Mouse (Mus musculus) right cerebral cortex, postnatal 10 days (tissue): ENCODE data around the gene Satb2.

Experiments
- DNase-seq, 2 experiments: peaks; one replicate each; pipeline ENCODE4 v3.0.0; 2021; ENCODE audit warnings: low spot score in 2 of 2

The Satb2 gene

GRCm38 (mm10) chr1:56972950-56973592, 5.4 kb downstream of the Satb2 start:
- peak; percentile 92 to 95 for DNase-seq

DNA sequence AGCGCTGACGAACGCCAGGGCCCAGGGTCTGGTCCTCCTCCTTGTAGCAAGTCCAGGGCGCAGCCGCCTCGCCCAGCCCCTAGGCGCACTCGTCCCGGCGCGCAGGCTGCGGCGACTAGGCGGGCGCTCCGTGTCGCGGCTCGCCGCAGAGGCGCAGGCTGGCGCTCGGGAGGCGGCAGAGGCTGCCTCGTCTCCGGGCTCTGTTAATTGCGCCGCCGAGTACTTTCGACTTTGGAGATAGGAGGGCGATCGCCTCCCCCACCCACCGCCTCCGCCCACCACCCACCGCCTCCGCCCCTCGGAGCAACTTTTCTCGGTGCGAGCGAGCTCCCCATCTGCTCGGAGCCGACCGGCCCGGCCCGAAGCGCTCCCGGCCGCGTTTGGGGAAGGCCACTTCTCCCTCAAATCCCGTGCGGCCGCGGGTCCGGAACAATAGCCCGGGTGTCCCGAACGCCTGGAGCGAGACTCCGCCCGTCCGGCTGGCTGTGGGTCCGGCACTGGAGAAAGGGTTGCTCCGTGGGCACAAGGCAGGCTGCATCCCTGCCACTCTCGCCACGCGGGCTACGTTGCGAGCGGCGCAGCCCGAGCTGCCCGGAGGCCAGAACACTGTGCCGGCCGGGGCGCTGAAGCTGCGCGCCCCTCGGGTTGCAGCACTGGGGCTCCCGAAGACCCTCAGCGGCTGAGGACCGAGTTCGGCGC, 6.0 kb downstream of the Satb2 start:
- DNase-seq, result peak; percentile 68 to 77

DNA sequence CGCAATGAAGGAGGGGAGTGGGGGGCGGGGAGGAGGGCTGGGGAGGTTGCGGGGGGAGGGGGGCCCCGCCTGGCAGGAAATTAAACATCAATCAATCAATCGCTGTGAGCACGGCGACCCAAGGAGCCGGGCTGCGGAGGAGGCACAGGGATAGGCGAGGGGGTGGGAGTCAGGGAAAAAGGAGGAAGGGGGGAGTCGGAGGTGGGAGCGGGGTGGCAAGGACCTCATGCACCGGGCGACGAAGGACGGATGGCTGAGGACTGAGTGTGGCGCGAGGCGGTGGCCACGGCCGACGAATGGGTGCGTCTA, 6.6 kb downstream of the Satb2 start:
- no peak for DNase-seq

GRCm38 (mm10) chr1:56971441-56971861, 7.0 kb downstream of the Satb2 start:
- DNase-seq, result no peak

DNA sequence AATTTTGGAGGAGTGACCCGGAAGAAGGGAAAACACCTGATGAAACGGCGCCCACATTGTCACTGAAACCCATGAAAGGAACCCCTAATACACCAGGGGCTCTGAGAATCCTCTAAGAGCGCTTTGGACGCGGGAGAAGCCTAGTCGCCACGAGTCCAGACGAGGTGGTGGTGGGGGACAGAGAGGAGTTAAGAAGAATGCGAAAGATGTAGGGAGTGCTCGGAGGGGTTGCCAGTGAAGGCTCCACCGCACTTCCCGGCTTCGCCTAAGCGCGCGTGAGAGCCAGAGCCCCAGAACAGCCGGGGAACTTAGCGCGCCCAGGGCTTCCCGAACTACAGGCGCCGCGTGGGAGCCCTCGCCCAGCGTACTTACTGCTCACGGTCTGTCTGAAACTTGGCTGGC, 7.7 kb downstream of the Satb2 start:
- peak in 1 of 2 experiments; percentile 25 for DNase-seq

DNA sequence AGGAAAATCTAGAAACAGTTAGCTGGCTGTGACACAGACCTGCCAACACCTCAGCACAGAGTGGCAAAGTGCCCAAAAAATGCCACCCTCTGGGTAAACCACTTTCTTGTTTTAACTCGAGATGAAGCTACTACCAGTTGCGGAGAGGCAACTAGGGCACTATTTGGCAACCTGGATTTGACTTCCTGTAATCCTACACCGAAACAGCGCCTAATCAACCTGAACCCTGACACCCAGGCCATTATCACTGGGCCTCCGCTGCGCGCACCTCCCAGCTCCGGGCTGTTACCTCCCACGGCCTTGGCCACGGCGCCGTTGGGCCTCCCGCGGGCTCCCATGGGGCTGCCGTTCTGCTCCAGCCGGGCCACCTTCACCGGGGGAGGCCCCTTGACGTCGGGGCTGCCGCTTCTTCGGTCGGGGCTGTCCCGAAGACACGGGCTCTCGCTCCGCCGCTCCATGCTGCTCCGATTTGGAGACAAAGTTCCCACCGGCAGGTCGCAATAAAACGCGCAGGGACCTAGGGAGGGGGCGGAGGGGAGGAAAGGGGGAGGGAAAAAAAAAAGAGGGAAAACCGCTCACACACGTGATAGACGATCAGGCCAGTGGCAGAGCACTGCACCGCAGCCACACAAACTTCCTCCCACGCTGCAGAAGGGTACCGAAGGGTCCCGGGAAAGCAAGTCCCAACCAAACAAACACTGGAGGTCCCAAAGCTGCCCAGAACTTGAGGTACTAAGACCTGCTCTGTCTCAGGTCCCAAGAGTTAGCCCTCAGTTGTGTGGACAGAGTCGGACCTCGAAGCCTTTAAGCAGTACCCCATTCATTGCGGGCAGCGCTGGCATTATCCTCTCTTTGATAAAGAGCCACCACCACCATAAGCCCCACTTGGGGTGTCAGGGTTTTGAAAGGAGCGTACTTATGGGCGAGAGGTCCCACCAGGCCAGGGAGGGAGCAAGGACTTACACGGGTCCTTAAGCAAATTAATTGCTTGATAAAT, 8.8 kb downstream of the Satb2 start:
- peak; percentile 58 to 66 for DNase-seq

GRCm38 (mm10) chr1:56965879-56966579, 12.4 kb downstream of the Satb2 start:
- DNase-seq, result no peak

DNA sequence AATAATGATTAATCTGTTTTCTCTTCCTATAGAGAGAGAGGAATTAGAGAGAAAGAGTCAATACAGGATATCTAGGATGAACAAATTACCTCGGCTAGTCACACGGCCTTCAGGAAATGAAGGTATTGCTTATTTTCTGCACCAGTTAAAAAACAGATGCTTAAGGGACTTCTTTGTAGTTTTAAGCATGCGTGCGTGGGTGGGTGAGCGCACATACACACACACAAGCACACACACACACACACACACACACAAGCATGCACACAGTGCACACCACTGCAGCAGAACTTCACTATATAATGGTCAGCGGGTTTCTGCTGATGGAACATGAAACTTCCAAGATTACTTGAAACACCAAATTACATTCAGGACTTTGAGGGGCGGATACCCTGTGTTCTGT, 14.0 kb downstream of the Satb2 start:
- peak in 1 of 2 experiments; percentile 42 for DNase-seq

- DNase-seq, result peak in 1 of 2 experiments; percentile 15
These were observed 15.2 kb downstream of the Satb2 start for GRCm38 (mm10) chr1:56963291-56963690.

GRCm38 (mm10) chr1:56958996-56959395, 19.5 kb downstream of the Satb2 start:
- peak in 1 of 2 experiments; percentile 16 for DNase-seq

GRCm38 (mm10) chr1:56957942-56958341, 20.5 kb downstream of the Satb2 start:
- DNase-seq, result peak in 1 of 2 experiments; percentile 27

- DNase-seq, result peak in 1 of 2 experiments; percentile 20
These were observed 21.6 kb downstream of the Satb2 start for GRCm38 (mm10) chr1:56956811-56957210.

- DNase-seq, result peak in 1 of 2 experiments; percentile 53
These were observed 22.7 kb downstream of the Satb2 start for GRCm38 (mm10) chr1:56955739-56956085.

- peak in 1 of 2 experiments; percentile 24 for DNase-seq
These were observed 23.3 kb downstream of the Satb2 start for GRCm38 (mm10) chr1:56955055-56955738.

DNA sequence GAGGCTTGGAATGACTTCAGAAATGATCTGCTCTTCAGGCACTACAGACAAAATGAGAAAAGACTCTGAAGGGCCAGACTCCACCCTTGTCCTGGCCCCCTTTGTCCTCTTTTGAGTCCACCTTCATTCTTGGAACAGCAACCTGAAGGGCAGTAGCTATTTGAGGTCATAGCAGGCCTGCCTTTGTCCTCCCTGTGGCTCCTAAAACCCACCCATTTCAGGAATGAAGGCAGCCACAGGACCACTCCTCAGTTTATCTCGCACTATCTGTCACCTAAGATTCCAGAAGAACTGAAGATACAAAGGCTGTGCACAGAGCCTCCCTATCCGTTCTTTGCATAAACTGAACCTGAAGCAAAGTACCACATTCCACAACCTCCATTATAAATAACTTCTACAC, 24.9 kb downstream of the Satb2 start:
- DNase-seq, result no peak

GRCm38 (mm10) chr1:56951980-56952379, 26.5 kb downstream of the Satb2 start:
- no peak for DNase-seq

- no peak for DNase-seq
These were observed 26.9 kb downstream of the Satb2 start for GRCm38 (mm10) chr1:56951525-56951924.

DNA sequence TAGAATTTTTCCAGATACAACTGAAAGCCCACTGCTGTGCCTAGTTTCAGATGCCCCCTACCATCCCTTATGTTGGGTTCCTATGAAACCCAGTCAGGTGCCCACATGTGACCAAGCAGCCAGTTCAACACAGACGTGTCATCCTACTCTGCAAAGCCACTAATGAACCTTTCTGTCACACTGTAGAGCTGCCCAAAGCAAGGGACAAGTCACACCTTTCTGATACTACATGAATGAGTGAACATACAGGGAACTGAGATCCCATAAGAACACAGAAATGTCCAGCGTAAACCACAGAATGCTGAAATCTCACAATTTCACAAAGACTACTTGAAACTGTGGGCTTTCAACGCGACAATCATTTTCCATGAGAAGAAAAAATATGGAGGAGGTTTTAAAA, 39.0 kb downstream of the Satb2 start:
- peak in 1 of 2 experiments; percentile 17 for DNase-seq

GRCm38 (mm10) chr1:56938432-56938831, 40.0 kb downstream of the Satb2 start:
- no peak for DNase-seq

DNA sequence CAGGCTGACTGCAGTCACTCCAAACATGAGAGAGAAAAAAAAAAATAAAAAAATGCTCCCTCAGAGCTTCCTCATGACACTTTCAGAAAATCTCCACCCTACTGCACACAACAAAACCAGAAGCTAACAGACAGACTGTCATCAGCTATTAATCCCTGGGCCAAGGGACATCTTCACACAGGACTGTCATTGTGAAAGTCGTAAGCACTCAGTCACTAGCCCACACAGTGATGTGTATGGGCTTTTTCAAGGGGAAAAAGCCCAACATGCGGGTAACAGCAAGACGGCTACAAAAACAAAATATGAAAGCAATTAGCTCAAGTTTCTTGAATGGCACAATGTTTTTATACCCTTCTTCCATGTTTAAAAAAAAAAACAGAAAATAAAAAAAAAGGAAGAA, 41.9 kb downstream of the Satb2 start:
- DNase-seq, result no peak

DNA sequence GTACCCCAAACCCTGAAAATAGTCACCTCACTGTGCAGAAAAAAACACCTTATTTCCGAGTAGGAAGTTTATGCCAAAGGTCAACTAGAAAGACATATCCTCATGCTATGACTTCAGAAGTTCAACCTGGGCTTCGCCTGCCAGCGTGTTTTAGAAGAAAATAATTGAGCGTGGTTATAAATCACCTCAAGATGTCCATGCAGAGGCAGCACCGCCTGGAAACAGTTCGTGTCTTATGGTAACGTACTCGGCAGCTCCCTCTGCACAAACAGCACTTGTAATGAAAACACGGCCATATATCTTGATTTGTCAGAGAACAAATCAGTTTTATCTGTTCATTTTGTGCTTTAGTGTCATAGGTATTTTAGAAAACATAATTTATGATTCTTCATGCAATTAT, 44.6 kb downstream of the Satb2 start:
- no peak for DNase-seq
